Mouse (Mus musculus) testis, adult 2 months (tissue): ENCODE data around the gene Gpc6.

Experiments used
- CTCF ChIP-seq: fragments of 200-500 bp; IDR thresholded peaks from 2 replicates; pipeline ENCODE4 v1.5.1; 2012; ENCODE audit warnings: low read depth, mild to moderate bottlenecking, inconsistent platforms, low read length, moderate library complexity; ENCODE audit not compliant: control insufficient read depth, insufficient read depth, insufficient replicate concordance
- POLR2A ChIP-seq: fragments of 200-500 bp; IDR thresholded peaks from 2 replicates; pipeline ENCODE4 v1.6.1; 2012; ENCODE audit warnings: low read depth, mild to moderate bottlenecking, inconsistent platforms, low read length, moderate library complexity; ENCODE audit not compliant: control insufficient read depth

- TF ChIP-seq CTCF, result no peak
- TF ChIP-seq POLR2A, result no peak
These were observed 842.7 kb downstream of the Gpc6 start for GRCm38 (mm10) chr14:117767861-117768260.
